Mouse (Mus musculus): ENCODE measurements around the gene Ccdc85c. TPM values are rescaled to one million over a fixed set of nuclear protein-coding genes. Genes with fewer than 3 reads are reported as not detected.

Gene Ccdc85c
- polyA plus RNA-seq, 1 experiment from 2014 or later: 11.4 TPM

GRCm38 (mm10) chr12:108241626-108242025 is 33.6 kb downstream of the Ccdc85c start:
- no peaks in the 10 kb centered on the region for H3K27me3 ChIP-seq (replicated peaks; ENCODE audit: low read depth, poor library complexity, severe bottlenecking)
- no peak for DNase-seq (ENCODE audit: low spot score)
- peak overlapping the region; percentile 86 for H3K27ac ChIP-seq (replicated peaks)
- WGBS: 63% methylated on average over 6 of the region's 6 CpGs
- H3K9me3 ChIP-seq: no peaks in the 10 kb centered on the region
- H3K4me1 ChIP-seq: peaks cover 99% of the 10 kb centered on the region
- no peak overlapping the region for H3K4me3 ChIP-seq
- no peaks in the 10 kb centered on the region for H3K36me3 ChIP-seq (replicated peaks)

DNA sequence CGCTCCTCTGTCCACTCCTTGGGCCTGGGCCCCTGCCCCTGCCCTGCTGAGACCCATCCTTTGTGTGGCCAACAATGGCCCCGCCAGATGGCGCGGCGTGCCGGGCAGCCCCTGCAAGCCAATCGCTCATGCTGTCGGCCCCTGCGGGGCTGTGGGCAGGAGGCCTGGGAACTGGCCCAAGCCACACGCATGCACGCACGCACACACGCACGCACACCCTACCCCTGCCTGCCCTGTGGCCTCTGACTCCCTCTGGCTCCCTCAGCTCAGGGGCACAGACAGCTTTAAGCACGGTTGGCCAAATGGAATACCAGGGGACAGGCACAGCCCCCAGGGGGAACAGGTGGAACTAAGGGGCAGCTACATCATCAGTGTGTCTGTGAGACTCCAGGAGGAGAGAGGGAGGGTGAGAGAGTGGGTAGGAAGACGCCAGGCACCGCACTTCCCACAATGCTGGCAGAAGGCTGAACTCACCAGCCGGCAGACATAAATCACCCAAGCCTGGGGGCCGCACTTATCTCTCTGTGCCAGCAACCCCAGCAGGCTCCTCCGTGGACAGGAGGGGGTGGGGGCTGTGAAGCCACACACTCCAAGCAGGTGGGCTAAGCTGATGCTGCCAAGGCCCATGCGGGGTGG is 34.2 kb downstream of the Ccdc85c start:
- peaks cover 99% of the 10 kb centered on the region for H3K4me1 ChIP-seq
- peak; percentile 67 for DNase-seq (ENCODE audit: low spot score)
- H3K27me3 ChIP-seq (replicated peaks; ENCODE audit: low read depth, poor library complexity, severe bottlenecking): no peaks in the 10 kb centered on the region
- WGBS: 23% methylated on average over 21 of the region's 21 CpGs
- H3K9me3 ChIP-seq: no peaks in the 10 kb centered on the region
- H3K27ac ChIP-seq (replicated peaks): peak overlapping the region; percentile 86
- no peaks in the 10 kb centered on the region for H3K36me3 ChIP-seq (replicated peaks)
- H3K4me3 ChIP-seq: peak overlapping the region; percentile 40

GRCm38 (mm10) chr12:108240401-108240890 is 34.8 kb downstream of the Ccdc85c start:
- peak overlapping the region; percentile 40 for H3K4me3 ChIP-seq
- no peak for DNase-seq (ENCODE audit: low spot score)
- H3K27me3 ChIP-seq (replicated peaks; ENCODE audit: low read depth, poor library complexity, severe bottlenecking): no peaks in the 10 kb centered on the region
- H3K36me3 ChIP-seq (replicated peaks): no peaks in the 10 kb centered on the region
- no peaks in the 10 kb centered on the region for H3K9me3 ChIP-seq
- H3K4me1 ChIP-seq: peaks cover 99% of the 10 kb centered on the region
- H3K27ac ChIP-seq (replicated peaks): peak overlapping the region; percentile 86
- 78% methylated on average over 13 of the region's 13 CpGs for WGBS

- Histone ChIP-seq H3K4me3 (no peak overlapping the region), H3K9me3 (no peaks in the 10 kb centered on the region), H3K27ac (replicated peaks) (peak overlapping the region; percentile 86; the same call in 1 of the 2 replicates), H3K36me3 (replicated peaks) (no peaks in the 10 kb centered on the region), H3K27me3 (replicated peaks; ENCODE audit: low read depth, poor library complexity, severe bottlenecking) (no peaks in the 10 kb centered on the region), H3K4me1 (peaks cover 99% of the 10 kb centered on the region)
- DNase-seq (ENCODE audit: low spot score): no peak
- 76% methylated on average over 5 of the region's 5 CpGs for WGBS
Measured at GRCm38 (mm10) chr12:108239441-108239840, 35.8 kb downstream of the Ccdc85c start.

- no peak overlapping the region for H3K4me3 ChIP-seq
- H3K27ac ChIP-seq (replicated peaks): peak overlapping the region; percentile 49; the same call in 1 of the 2 replicates
- 83% methylated on average over 17 of the region's 17 CpGs for WGBS
- H3K27me3 ChIP-seq (replicated peaks; ENCODE audit: low read depth, poor library complexity, severe bottlenecking): no peaks in the 10 kb centered on the region
- no peak for DNase-seq (ENCODE audit: low spot score)
- H3K9me3 ChIP-seq: no peaks in the 10 kb centered on the region
- H3K4me1 ChIP-seq: peaks cover 99% of the 10 kb centered on the region
- 0 out of 2 replicates have a peak, but pooled peaks cover 2% of the 10 kb centered on the region for H3K36me3 ChIP-seq (replicated peaks)
Measured at GRCm38 (mm10) chr12:108238395-108239035, 36.7 kb downstream of the Ccdc85c start.

DNA sequence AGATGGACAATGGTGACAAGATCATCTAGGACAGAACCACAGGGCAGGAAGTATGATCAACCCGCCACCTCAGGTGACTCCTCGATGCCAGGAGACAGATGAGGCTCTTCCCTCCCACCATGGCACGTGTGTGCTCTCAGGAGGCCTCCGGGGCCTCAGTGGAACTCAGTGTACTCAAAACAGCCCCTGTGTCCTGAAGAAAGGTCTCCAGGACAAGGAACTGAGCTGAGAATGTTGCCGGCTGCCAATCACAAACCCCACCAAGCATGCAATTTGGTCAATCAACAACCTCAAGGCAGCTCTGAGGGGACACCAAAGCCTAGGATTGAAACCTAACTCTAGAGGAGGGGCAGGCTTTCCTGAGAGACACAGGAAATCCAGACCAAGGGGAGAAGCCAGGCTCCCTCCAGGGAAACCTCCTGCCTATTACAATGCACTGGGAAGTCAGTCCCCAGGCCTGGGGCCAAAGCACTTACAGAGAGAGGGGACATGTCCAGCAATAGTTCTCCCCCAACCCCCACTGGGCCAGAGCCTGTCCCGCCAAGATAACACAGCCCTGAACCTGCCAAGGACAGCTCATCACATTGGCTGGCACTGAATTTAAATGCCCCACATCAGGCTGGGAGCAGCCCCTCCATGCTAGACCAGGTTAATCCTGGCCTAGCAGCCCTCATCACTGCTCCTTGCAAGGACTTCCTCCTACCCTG is 37.8 kb downstream of the Ccdc85c start:
- Histone ChIP-seq H3K27me3 (replicated peaks; ENCODE audit: low read depth, poor library complexity, severe bottlenecking) (no peaks in the 10 kb centered on the region), H3K9me3 (no peaks in the 10 kb centered on the region), H3K36me3 (replicated peaks) (0 out of 2 replicates have a peak, but pooled peaks cover 6% of the 10 kb centered on the region), H3K4me3 (no peak overlapping the region), H3K27ac (replicated peaks) (peak overlapping the region; percentile 49; the same call in 1 of the 2 replicates), H3K4me1 (peaks cover 99% of the 10 kb centered on the region)
- WGBS: 67% methylated on average over 6 of the region's 6 CpGs
- DNase-seq (ENCODE audit: low spot score): no peak

- WGBS: 83% methylated on average over 18 of the region's 18 CpGs
- no peaks in the 10 kb centered on the region for H3K27me3 ChIP-seq (replicated peaks; ENCODE audit: low read depth, poor library complexity, severe bottlenecking)
- 0 out of 2 replicates have a peak, but pooled peaks cover 6% of the 10 kb centered on the region for H3K36me3 ChIP-seq (replicated peaks)
- peaks cover 99% of the 10 kb centered on the region for H3K4me1 ChIP-seq
- DNase-seq (ENCODE audit: low spot score): no peak
- no peaks in the 10 kb centered on the region for H3K9me3 ChIP-seq
- no peak overlapping the region for H3K4me3 ChIP-seq
- peak overlapping the region; percentile 30 for H3K27ac ChIP-seq (replicated peaks)
Measured at GRCm38 (mm10) chr12:108235976-108236555, 39.2 kb downstream of the Ccdc85c start.

GRCm38 (mm10) chr12:108234832-108235602 is 40.2 kb downstream of the Ccdc85c start:
- no peak for DNase-seq (ENCODE audit: low spot score)
- 0 out of 2 replicates have a peak overlapping the region, but pooled peaks have one; percentile 21 for H3K27ac ChIP-seq (replicated peaks)
- H3K27me3 ChIP-seq (replicated peaks; ENCODE audit: low read depth, poor library complexity, severe bottlenecking): no peaks in the 10 kb centered on the region
- H3K36me3 ChIP-seq (replicated peaks): 0 out of 2 replicates have a peak, but pooled peaks cover 6% of the 10 kb centered on the region
- no peak overlapping the region for H3K4me3 ChIP-seq
- 81% methylated on average over 14 of the region's 14 CpGs for WGBS
- H3K4me1 ChIP-seq: peaks cover 95% of the 10 kb centered on the region
- no peaks in the 10 kb centered on the region for H3K9me3 ChIP-seq

- WGBS: 75% methylated on average over 6 of the region's 6 CpGs
- no peak overlapping the region for H3K27ac ChIP-seq (replicated peaks)
Measured at GRCm38 (mm10) chr12:108233736-108234135, 41.5 kb downstream of the Ccdc85c start.

GRCm38 (mm10) chr12:108231901-108232300 is 43.3 kb downstream of the Ccdc85c start:
- peaks cover 87% of the 10 kb centered on the region for H3K4me1 ChIP-seq
- peak overlapping the region; percentile 35 for H3K27ac ChIP-seq (replicated peaks)
- H3K27me3 ChIP-seq (replicated peaks; ENCODE audit: low read depth, poor library complexity, severe bottlenecking): no peaks in the 10 kb centered on the region
- 55% methylated on average over 9 of the region's 9 CpGs for WGBS
- H3K9me3 ChIP-seq: no peaks in the 10 kb centered on the region
- peaks cover 6% of the 10 kb centered on the region; the same call in 1 of the 2 replicates for H3K36me3 ChIP-seq (replicated peaks)
- DNase-seq (ENCODE audit: low spot score): no peak
- no peak overlapping the region for H3K4me3 ChIP-seq

More at GRCm38 (mm10) chr12:108233736-108234135, 41.5 kb downstream of the Ccdc85c start:
- no peak overlapping the region for H3K4me3 ChIP-seq
- H3K4me1 ChIP-seq: peaks cover 93% of the 10 kb centered on the region
- H3K9me3 ChIP-seq: no peaks in the 10 kb centered on the region
- DNase-seq (ENCODE audit: low spot score): no peak
- no peaks in the 10 kb centered on the region for H3K27me3 ChIP-seq (replicated peaks; ENCODE audit: low read depth, poor library complexity, severe bottlenecking)
- 0 out of 2 replicates have a peak, but pooled peaks cover 6% of the 10 kb centered on the region for H3K36me3 ChIP-seq (replicated peaks)
